Mouse (Mus musculus) embryonic fibroblast, embryonic 13.5 days (primary cell): Measurements from ENCODE around the gene Rngtt. TPM values are rescaled to one million over a fixed set of nuclear protein-coding genes. Genes with fewer than 3 reads are reported as not detected.

Experiments used
- H3K27ac ChIP-seq: 2 replicates; pipeline ENCODE4 v1.5.1; 2012; ENCODE audit warnings: low read length, control low read depth, inconsistent platforms; ENCODE audit not compliant: insufficient read depth
- H3K4me1 ChIP-seq: 2 replicates; pipeline ENCODE4 v1.6.1; 2011; ENCODE audit warnings: low read length; ENCODE audit not compliant: control insufficient read depth, insufficient read depth
- H3K4me3 ChIP-seq: 2 replicates; pipeline ENCODE4 v1.5.1; 2011; ENCODE audit warnings: mild to moderate bottlenecking, control low read depth, low read length; ENCODE audit not compliant: insufficient read depth
- CTCF ChIP-seq: IDR thresholded peaks from 2 replicates; pipeline ENCODE4 v1.5.1; 2011; ENCODE audit warnings: mild to moderate bottlenecking, control low read depth, low read length, moderate library complexity, borderline replicate concordance; ENCODE audit not compliant: insufficient read depth
- POLR2A ChIP-seq: IDR thresholded peaks from 2 replicates; pipeline ENCODE4 v1.6.1; 2011; ENCODE audit warnings: low read depth, mild to moderate bottlenecking, control low read depth, low read length, moderate library complexity
- polyA plus RNA-seq: library from polyadenylated mRNA; stranded (reverse); fragments of >200 nt; gene quantifications from 2 replicates; pipeline ENCODE4 v1.2.4, GENCODE M21; 2011; ENCODE audit warnings: low read depth; ENCODE audit not compliant: missing spikeins, insufficient read length

The Rngtt gene
- polyA plus RNA-seq, 1 experiment, result 30.7 TPM

DNA sequence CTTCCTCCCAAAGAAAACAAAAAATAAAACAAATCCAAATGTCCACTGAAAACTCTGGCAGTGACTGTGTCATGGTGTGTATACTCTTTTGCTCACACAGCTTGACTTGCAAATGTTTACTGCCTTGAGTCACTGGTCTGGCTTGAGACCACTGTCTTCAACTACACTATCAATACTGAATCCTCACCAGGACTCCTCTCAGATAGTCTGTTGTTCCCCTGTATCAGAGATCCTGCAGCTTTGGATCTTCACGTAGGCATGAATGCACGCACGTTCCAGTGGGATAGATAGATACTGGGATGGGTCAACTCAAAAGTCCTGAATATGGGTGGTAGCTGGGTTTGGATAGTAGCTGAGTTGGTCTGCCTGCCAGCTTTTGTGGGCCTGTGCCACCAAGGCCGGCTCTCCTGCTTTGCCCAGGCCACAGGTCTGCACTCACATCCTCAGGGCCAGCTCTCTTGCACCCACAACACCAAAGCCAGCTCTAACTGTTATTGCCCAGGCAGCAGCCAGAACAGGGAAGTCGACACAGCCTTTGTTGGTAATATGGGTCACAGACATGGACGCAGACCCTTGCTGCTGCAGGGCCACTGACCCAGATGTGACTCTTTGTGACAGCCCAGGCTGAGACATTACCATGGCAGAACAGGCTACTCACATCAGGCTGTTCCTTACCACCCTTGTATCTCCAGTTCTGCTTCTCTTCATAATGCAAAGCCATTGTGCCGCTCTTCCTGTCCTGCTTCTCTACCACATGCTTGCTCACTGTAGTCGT, 168.1 kb downstream of the Rngtt start:
- H3K4me1 ChIP-seq, result no peaks in the 10 kb centered on the region
- no peak overlapping the region for H3K4me3 ChIP-seq
- H3K27ac ChIP-seq, result no peak overlapping the region
- TF ChIP-seq CTCF (no peak), POLR2A (no peak)

DNA sequence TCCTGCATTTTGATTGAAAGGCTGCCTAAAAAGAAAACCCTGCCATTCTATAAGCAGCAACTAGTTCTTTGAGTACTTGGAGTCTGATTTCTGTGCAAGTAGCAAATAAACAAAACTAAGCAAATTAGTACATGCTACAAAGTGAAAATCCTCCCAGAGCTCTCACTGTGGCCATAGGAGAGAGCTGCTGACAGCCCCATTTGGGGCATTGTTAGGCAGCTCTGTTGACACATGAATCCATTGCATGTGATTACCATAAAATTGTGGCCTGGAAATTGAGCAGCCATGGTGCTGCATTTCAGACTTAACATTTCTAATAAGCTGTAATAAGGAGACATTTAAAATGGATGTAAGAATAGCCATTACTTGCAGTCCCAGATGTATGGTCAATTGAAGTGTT, 171.6 kb downstream of the Rngtt start:
- no peaks in the 10 kb centered on the region for H3K4me1 ChIP-seq
- TF ChIP-seq CTCF, result no peak
- TF ChIP-seq POLR2A, result no peak
- no peak overlapping the region for H3K27ac ChIP-seq
- no peak overlapping the region for H3K4me3 ChIP-seq

GRCm38 (mm10) chr4:33486050-33486449, 175.9 kb downstream of the Rngtt start:
- Histone ChIP-seq H3K4me3 (no peak overlapping the region), H3K4me1 (no peaks in the 10 kb centered on the region), H3K27ac (no peak overlapping the region)
- TF ChIP-seq CTCF (no peak), POLR2A (no peak)

GRCm38 (mm10) chr4:33491108-33491507, 181.0 kb downstream of the Rngtt start:
- TF ChIP-seq CTCF, result no peak
- TF ChIP-seq POLR2A, result no peak
- Histone ChIP-seq H3K27ac (no peak overlapping the region), H3K4me3 (no peak overlapping the region), H3K4me1 (no peaks in the 10 kb centered on the region)

DNA sequence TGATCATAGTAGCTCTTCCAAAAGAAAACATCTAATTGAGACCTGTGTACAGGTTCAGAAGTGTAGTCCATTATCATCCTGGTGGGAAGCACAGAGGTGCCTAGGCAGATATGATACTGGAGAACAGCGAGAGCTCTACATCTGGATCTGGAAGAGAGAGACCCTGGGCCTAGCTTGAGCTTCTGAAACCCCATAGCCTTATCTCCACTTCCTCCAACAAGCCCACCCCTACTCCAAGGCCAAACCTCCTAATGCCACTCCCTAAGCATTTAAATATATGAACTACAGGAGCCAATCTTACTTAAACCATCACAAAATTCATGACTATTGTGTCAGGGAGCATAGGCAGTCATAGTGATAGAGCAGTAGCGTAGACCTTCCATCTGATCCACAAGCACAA, 184.3 kb downstream of the Rngtt start:
- H3K27ac ChIP-seq, result no peak overlapping the region
- H3K4me1 ChIP-seq, result no peaks in the 10 kb centered on the region
- H3K4me3 ChIP-seq, result no peak overlapping the region
- TF ChIP-seq CTCF (no peak), POLR2A (no peak)

GRCm38 (mm10) chr4:33496985-33497384, 186.9 kb downstream of the Rngtt start:
- Histone ChIP-seq H3K27ac (no peak overlapping the region), H3K4me1 (no peaks in the 10 kb centered on the region), H3K4me3 (no peak overlapping the region)
- TF ChIP-seq CTCF (no peak), POLR2A (no peak)

- H3K4me3 ChIP-seq, result no peak overlapping the region
- no peaks in the 10 kb centered on the region for H3K4me1 ChIP-seq
- no peak overlapping the region for H3K27ac ChIP-seq
- TF ChIP-seq POLR2A (no peak), CTCF (no peak)
These were observed 187.5 kb downstream of the Rngtt start for GRCm38 (mm10) chr4:33497657-33498056.

- no peak for TF ChIP-seq POLR2A
- no peak for TF ChIP-seq CTCF
- no peaks in the 10 kb centered on the region for H3K4me1 ChIP-seq
- H3K4me3 ChIP-seq, result no peak overlapping the region
- no peak overlapping the region for H3K27ac ChIP-seq
These were observed 188.2 kb downstream of the Rngtt start for GRCm38 (mm10) chr4:33498160-33498874.

- TF ChIP-seq CTCF (no peak), POLR2A (no peak)
- no peak overlapping the region for H3K4me3 ChIP-seq
- no peaks in the 10 kb centered on the region for H3K4me1 ChIP-seq
- no peak overlapping the region for H3K27ac ChIP-seq
These were observed 196.5 kb downstream of the Rngtt start for GRCm38 (mm10) chr4:33506638-33507037.

DNA sequence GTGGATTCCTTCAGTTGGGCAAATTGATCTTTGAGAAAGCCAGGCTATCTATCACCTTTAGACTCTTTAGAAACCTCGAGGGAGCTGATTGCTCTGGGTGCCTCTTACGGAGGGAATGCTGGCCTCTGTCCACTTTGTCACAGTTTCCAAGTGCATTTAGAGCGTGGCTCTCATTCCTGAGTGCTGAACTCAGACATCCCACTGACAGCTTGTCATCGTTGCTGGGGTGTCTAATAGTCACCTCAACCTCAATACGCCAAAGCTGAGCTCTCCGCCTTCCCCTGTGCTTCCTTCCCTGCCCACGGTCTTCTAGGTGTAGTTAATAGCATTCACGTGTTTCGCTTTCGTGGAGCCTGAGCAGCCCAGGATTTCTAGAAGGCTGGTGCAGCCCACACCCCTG, 200.4 kb downstream of the Rngtt start:
- TF ChIP-seq CTCF (no peak), POLR2A (no peak)

More for the DNA sequence above, 200.4 kb downstream of the Rngtt start:
- Histone ChIP-seq H3K4me1 (no peaks in the 10 kb centered on the region), H3K4me3 (no peak overlapping the region), H3K27ac (no peak overlapping the region)
